Mouse (Mus musculus) midbrain, embryonic 12.5 days (tissue): Measurements from ENCODE around the gene Fra10ac1. TPM values are rescaled to one million over a fixed set of nuclear protein-coding genes. Genes with fewer than 3 reads are reported as not detected.

Experiments
- ATAC-seq: fragments of 200-750 bp; cut with Nextera tagmentation; 2 replicates; pipeline ENCODE4 v1.8.0; 2017; ENCODE audit warnings: low read depth, moderate TSS enrichment, moderate library complexity; ENCODE audit not compliant: low FRiP score
- H3K27ac ChIP-seq: fragments of 300-500 bp; sonication (generic); replicated peaks from 2 replicates; pipeline ENCODE4 v1.5.1; 2016; ENCODE audit warnings: mild to moderate bottlenecking
- H3K27me3 ChIP-seq: fragments of 300-500 bp; sonication (generic); 2 replicates; pipeline ENCODE4 v1.6.1; 2016; ENCODE audit warnings: mild to moderate bottlenecking
- H3K36me3 ChIP-seq: fragments of 300-500 bp; sonication (generic); 2 replicates; pipeline ENCODE4 v1.6.1; 2016
- H3K4me1 ChIP-seq: fragments of 300-500 bp; sonication (generic); 2 replicates; pipeline ENCODE4 v1.6.1; 2016
- H3K4me2 ChIP-seq: fragments of 300-500 bp; sonication (generic); replicated peaks from 2 replicates; pipeline ENCODE4 v1.6.1; 2016; ENCODE audit warnings: mild to moderate bottlenecking, moderate library complexity
- H3K4me3 ChIP-seq: fragments of 300-500 bp; sonication (generic); 2 replicates; pipeline ENCODE4 v1.5.1; 2016; ENCODE audit warnings: mild to moderate bottlenecking
- H3K9ac ChIP-seq: fragments of 300-500 bp; sonication (generic); replicated peaks from 2 replicates; pipeline ENCODE4 v1.6.1; 2016; ENCODE audit warnings: mild to moderate bottlenecking, moderate library complexity
- H3K9me3 ChIP-seq: fragments of 300-500 bp; sonication (generic); 2 replicates; pipeline ENCODE4 v1.6.1; 2016; ENCODE audit warnings: mild to moderate bottlenecking
- WGBS: fragments of 180-500 bp; shearing (Covaris S2); methylation state at CpG from one replicate; pipeline ENCODE4 v1.1.7; 2016; 5-methylcytosine and 5-hydroxymethylcytosine counted together
- polyA plus RNA-seq: library from polyadenylated mRNA; unstranded; fragments of >200 nt; fragmentation: Nextera tagmentation; extraction: Ambion mirVana; gene quantifications from 2 replicates; pipeline ENCODE4 v1.2.1, GENCODE M21; 2016

Fra10ac1 gene
- polyA plus RNA-seq = 51.5 and 53.0 TPM in 2 replicates

DNA sequence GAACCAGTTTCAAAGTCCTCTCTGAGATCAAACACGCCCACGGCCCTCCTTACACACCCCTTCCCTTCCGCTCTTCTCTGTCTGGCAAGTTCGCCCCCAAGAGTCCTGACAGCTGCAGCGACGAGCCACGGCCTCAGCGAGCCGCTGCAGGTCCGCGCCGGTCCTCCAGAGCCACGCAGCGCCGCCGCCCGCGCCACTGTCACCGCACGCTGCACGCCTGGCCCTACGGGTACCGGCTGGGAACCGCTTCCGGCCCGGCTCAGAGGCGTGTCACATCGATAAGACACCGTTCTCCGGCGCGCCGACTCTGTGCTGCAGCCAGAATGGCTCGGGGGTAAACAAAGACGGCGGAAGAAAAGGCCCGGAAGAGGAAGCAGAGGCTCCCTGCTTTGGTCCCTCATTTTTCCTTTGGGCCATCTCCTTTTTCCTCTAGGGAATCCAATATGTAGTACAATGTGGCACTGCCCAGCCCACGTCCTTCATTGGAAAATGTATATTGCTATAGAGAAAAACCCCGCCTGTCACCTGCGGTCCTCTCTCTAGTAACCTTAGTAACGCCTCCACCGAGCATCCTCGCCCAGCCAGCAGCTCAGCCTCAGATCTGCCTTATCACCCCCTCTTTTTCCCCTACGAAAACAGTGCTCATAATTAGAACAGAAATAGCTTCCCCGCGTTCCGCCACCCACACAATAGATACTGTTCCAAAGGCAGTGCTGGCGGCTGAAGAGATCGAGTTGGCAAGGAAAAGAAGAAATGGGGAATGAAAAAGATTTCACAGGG is at the start of gene Fra10ac1:
Fra10ac1 (minus strand) TSS at position 252 of the 780 bp plus-strand sequence.
- H3K36me3 ChIP-seq = no peaks in the 10 kb centered on the region

DNA sequence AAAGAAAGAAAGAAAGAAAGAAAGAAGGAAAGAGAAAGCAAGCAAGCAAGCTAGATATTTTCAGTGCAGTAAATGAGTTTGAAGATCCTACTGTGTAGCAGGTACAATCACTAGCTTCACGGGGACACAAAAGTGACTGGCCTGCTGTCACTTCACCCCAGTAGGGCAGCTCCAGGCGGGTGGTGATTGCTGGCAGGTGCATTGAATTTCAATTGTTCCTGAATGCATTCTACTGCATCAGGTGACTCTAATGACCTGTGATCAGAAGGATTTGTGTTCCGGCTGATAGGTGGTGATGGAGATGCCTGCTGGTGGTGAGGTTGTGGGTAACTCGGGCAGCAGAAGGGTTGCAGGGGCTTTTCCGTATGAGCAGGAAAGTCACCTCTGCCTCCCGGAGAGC is 47.1 kb upstream of the Fra10ac1 start:
- H3K36me3 ChIP-seq = no peaks in the 10 kb centered on the region
- H3K4me3 ChIP-seq = no peak overlapping the region
- ATAC-seq = no peak
- no peaks in the 10 kb centered on the region for H3K4me1 ChIP-seq
- H3K9ac ChIP-seq = no peak overlapping the region
- no peak overlapping the region for H3K27ac ChIP-seq
- 48% methylated on average over 6 of the region's 6 CpGs for WGBS
- no peaks in the 10 kb centered on the region for H3K9me3 ChIP-seq
- no peaks in the 10 kb centered on the region for H3K27me3 ChIP-seq
- no peak overlapping the region for H3K4me2 ChIP-seq

More for the DNA sequence above, at the start of gene Fra10ac1:
- Histone ChIP-seq H3K27me3 (no peaks in the 10 kb centered on the region), H3K9me3 (no peaks in the 10 kb centered on the region), H3K27ac (peak within 1 kb of the TSS; percentile 93), H3K9ac (peak within 1 kb of the TSS; percentile 62), H3K4me2 (peak within 1 kb of the TSS; percentile 75), H3K4me1 (peaks cover 9% of the 10 kb centered on the region; the same call in 1 of the 2 replicates), H3K4me3 (peak within 1 kb of the TSS; percentile 54)
- ATAC-seq = peak; percentile 99
- WGBS = under 1% methylated on average over 49 of the region's 49 CpGs

DNA sequence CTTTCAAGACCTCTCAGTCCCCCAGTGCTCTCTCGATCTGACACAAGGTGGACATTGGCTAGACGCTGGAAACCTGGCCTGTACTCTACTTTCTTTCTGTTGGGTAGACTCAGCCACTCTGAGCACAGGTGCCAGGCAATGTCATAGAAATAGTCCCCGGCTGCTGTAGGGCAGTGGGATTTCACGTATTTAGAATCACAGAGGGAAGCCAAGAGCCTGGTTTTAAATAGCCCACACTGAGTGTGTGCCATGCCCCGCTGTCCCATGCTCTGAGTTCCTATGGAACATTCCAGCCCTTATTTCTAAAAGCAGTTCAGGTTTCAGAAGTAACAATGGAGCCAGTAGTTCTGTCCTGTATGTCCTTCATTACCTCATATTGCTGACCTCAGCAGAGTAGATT is 43.5 kb upstream of the Fra10ac1 start:
- Histone ChIP-seq H3K4me3 (no peak overlapping the region), H3K4me1 (peaks cover 16% of the 10 kb centered on the region), H3K27ac (no peak overlapping the region), H3K9me3 (no peaks in the 10 kb centered on the region), H3K36me3 (no peaks in the 10 kb centered on the region), H3K4me2 (no peak overlapping the region), H3K27me3 (peaks cover 10% of the 10 kb centered on the region; the same call in 1 of the 2 replicates), H3K9ac (no peak overlapping the region)
- ATAC-seq = no peak
- WGBS = 88% methylated on average over 5 of the region's 5 CpGs

DNA sequence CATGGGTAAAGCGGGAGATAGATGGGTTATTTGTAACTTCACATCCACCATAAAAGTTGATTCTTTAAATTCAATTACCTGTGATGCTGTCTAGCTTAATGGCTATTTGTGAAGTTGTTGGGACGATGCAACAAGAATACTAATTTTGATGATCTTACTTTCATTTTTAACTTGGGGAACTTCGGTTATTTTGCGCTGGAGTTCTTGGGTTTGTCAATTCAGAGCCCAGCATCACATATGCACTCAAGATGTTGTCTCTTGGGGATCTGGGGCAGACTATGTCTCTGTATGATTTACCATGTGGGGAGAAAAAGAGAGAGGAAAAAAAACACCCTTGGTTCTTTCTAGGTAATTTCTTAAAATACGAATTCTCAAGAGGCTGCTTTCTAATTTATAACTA is 41.8 kb upstream of the Fra10ac1 start:
- peak overlapping the region; percentile 48 for H3K4me2 ChIP-seq
- WGBS = 85% methylated on average over 5 of the region's 5 CpGs

DNA sequence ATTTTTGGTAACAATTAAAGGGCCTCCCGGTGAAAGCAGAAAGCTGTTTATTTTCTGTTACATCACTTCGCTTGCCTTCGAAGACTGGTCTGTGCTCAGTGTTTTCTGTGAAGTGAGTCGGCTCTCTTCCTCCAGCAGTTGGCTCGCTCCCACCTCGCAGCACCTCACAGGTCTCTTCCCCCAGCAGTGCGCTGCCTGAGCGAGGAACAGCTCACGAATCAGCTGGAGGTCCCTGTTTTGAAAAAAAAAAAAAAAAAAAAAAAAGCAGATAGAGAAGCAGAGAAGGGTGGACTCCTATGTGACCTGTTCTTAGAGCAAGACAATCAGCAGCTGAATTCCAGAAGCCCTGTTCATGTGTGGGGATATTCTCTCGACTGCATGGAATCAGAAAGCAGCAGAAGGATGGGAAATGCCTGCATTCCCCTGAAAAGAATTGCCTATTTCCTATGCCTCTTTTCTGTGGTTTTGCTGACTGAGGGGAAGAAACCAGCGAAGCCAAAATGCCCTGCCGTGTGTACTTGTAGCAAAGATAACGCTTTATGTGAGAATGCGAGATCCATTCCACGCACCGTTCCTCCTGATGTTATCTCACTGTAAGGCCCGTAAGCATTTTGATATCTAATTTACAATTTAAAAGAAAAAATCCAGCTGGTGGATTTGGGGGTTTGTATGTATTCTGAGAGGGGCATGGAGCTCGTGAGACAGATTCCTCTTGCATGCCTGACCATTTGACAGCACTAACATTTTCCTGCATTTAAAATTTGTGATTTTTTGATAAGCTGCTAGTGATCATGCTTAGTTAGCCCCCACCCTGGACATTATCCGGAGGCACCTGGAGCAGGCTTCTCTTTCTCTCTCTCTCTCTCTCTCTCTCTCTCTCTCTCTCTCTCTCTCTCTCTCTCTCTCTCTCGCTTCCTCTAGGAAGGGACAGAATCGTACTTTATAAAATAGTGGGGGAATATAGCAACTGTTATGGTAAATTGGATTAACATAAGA is 40.8 kb upstream of the Fra10ac1 start, which contains the start of gene Lgi1:
Lgi1 (plus strand) TSS at position 32 of the 996 bp plus-strand sequence.
- H3K4me2 ChIP-seq = peak within 1 kb of the TSS; percentile 48
- peak within 1 kb of the TSS; percentile 29 for H3K4me3 ChIP-seq
- peaks cover 23% of the 10 kb centered on the region for H3K4me1 ChIP-seq
- ATAC-seq = no peak
- H3K9ac ChIP-seq = peak within 1 kb of the TSS; percentile 31; the same call in 1 of the 2 replicates
- 17% methylated on average over 21 of the region's 21 CpGs for WGBS
- H3K9me3 ChIP-seq = no peaks in the 10 kb centered on the region
- peaks cover 10% of the 10 kb centered on the region; the same call in 1 of the 2 replicates for H3K27me3 ChIP-seq
- no peaks in the 10 kb centered on the region for H3K36me3 ChIP-seq
- peak within 1 kb of the TSS; percentile 42; the same call in 1 of the 2 replicates for H3K27ac ChIP-seq

More for the DNA sequence above, 41.8 kb upstream of the Fra10ac1 start:
- no peak overlapping the region for H3K27ac ChIP-seq
- H3K9me3 ChIP-seq = no peaks in the 10 kb centered on the region
- peaks cover 16% of the 10 kb centered on the region for H3K4me1 ChIP-seq
- H3K27me3 ChIP-seq = peaks cover 10% of the 10 kb centered on the region; the same call in 1 of the 2 replicates
- no peak overlapping the region for H3K9ac ChIP-seq
- H3K36me3 ChIP-seq = no peaks in the 10 kb centered on the region
- H3K4me3 ChIP-seq = no peak overlapping the region
- no peak for ATAC-seq

DNA sequence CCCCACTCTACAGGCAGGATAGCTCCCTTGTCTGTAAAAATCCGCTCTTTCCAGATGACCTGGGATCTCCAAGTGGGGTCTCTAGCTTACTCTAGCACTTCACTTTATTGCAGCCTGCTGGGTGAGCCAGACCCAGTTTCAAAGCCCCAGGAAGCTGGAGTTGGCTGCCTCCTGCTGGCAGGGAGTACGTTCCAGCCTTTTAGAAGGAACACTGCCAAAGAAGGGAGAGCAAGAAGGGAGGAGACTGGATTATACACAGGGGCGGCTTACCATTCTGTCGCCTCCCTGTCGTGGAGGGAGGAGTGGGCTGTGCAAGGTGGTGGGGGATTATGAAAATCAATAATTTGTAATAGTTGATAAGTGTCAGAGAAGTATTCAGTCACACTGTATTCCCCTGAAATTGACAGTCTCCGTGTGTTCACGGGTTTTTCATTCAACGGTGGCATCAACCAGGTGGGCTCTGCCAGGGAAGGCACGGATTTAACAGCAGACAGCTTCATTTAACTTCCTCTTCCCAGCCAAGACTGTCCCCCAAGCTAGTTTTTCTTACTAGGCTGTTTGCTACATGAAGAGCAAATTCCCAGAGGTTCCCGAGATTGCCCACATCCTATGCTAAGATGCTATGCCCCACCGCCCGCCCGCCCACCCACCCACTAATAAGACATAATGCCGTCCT is 40.0 kb upstream of the Fra10ac1 start:
- peaks cover 28% of the 10 kb centered on the region for H3K4me1 ChIP-seq
- 0 out of 2 replicates have a peak overlapping the region, but pooled peaks have one; percentile 42 for H3K27ac ChIP-seq
- peak overlapping the region; percentile 28; the same call in 1 of the 2 replicates for H3K9ac ChIP-seq
- peak; percentile 47; the same call in 1 of the 2 replicates for ATAC-seq
- H3K27me3 ChIP-seq = peaks cover 10% of the 10 kb centered on the region; the same call in 1 of the 2 replicates
- H3K36me3 ChIP-seq = no peaks in the 10 kb centered on the region
- H3K4me2 ChIP-seq = peak overlapping the region; percentile 48
- H3K4me3 ChIP-seq = peak overlapping the region; percentile 29
- 18% methylated on average over 14 of the region's 14 CpGs for WGBS
- H3K9me3 ChIP-seq = no peaks in the 10 kb centered on the region

DNA sequence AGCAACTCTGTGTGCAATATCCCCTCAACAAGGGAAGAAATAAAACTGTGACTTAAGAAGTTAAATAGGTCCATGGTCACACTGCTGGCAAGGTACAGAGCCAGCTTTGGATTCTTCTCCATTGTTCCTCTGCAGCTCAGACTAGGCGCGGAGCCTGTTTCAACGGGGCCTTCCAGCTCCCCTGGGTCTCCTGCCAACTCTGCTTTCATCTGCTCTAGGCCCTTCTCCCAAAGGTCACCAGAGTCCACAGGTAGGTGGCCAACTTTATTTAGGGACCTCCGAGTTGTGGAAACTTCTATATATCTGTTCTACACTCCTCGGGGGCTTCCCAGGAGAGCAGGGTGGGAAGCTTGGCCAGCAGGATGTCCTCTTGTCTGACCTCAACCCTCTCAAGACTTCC is 37.4 kb upstream of the Fra10ac1 start:
- Histone ChIP-seq H3K9ac (no peak overlapping the region), H3K9me3 (no peaks in the 10 kb centered on the region), H3K4me2 (no peak overlapping the region), H3K4me3 (no peak overlapping the region), H3K27ac (no peak overlapping the region), H3K27me3 (peaks cover 10% of the 10 kb centered on the region; the same call in 1 of the 2 replicates), H3K4me1 (peaks cover 28% of the 10 kb centered on the region), H3K36me3 (no peaks in the 10 kb centered on the region)
- WGBS = 84% methylated on average over 5 of the region's 5 CpGs
- ATAC-seq = no peak

DNA sequence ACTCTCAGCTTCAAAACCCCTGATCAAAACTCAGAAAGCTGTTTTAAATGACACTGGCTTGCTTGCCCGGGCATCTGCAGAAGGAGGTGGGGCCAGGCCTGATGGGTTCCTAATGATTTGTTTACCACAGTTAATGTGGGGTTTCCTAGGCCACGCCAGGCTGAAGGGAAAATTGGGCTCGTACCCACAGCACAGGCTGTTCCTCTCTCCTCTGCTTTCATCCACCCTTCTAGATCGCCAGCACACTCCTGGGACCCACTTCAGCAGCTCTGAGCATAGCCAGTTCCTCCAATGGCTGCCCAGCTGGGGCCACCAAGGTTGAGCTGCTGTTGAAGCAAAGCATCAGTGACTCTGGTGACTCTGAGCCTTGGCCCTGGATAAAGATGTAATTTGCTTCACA is 36.4 kb upstream of the Fra10ac1 start:
- H3K36me3 ChIP-seq = no peaks in the 10 kb centered on the region
- no peak overlapping the region for H3K27ac ChIP-seq
- peaks cover 10% of the 10 kb centered on the region; the same call in 1 of the 2 replicates for H3K27me3 ChIP-seq
- H3K9ac ChIP-seq = no peak overlapping the region
- H3K4me3 ChIP-seq = no peak overlapping the region
- H3K4me2 ChIP-seq = no peak overlapping the region
- H3K9me3 ChIP-seq = no peaks in the 10 kb centered on the region
- H3K4me1 ChIP-seq = peaks cover 26% of the 10 kb centered on the region
- 76% methylated on average over 4 of the region's 4 CpGs for WGBS
- ATAC-seq = no peak

DNA sequence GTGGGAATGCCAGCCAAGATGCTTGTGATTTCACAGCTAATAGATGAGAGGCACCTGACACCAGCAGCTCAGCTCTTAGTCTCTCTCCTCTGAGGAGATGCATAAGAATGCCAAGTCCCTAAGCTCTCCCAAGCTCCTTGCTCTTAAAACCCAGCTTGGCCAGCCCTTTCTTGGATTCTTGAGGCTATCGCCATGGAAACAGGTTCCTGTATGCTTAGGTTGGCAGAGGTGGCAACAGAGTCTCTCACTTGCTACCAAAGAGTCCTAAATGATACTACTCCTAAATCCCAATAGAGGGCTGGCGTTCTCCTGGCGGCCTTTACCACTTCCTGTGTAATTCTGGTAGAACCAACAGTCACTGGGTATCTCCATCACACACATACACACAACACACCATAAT is 35.5 kb upstream of the Fra10ac1 start:
- Histone ChIP-seq H3K27ac (no peak overlapping the region), H3K36me3 (no peaks in the 10 kb centered on the region), H3K4me1 (peaks cover 20% of the 10 kb centered on the region), H3K4me3 (no peak overlapping the region), H3K9ac (no peak overlapping the region), H3K27me3 (peaks cover 10% of the 10 kb centered on the region; the same call in 1 of the 2 replicates), H3K4me2 (no peak overlapping the region), H3K9me3 (no peaks in the 10 kb centered on the region)
- 77% methylated on average over 3 of the region's 3 CpGs for WGBS
- no peak for ATAC-seq

DNA sequence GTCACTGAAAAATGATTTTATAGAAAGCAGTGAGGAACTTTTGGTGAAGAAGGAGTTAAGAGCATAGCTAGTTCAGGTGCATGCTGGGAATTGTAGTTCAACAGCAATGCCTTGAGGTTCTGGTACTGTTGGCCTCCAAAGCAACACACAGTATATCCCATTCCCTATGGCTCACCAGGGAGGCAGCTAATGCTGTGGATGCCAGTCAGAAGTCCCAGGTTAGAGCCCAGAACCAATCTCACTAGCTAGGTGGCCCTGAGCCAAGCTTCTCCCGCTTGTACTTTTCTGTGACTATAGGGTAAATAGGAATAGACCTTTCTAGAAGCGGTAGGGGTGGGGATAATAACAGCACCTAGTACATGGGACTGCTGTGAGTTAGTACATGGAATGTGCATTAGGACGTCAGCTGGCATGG is 34.7 kb upstream of the Fra10ac1 start:
- H3K4me2 ChIP-seq = no peak overlapping the region
- no peaks in the 10 kb centered on the region for H3K9me3 ChIP-seq
- no peak overlapping the region for H3K9ac ChIP-seq
- peaks cover 3% of the 10 kb centered on the region; the same call in 1 of the 2 replicates for H3K27me3 ChIP-seq
- H3K4me3 ChIP-seq = no peak overlapping the region
- H3K36me3 ChIP-seq = no peaks in the 10 kb centered on the region
- no peak for ATAC-seq
- no peak overlapping the region for H3K27ac ChIP-seq
- 91% methylated on average over 3 of the region's 3 CpGs for WGBS
- H3K4me1 ChIP-seq = peaks cover 14% of the 10 kb centered on the region; the same call in 1 of the 2 replicates

DNA sequence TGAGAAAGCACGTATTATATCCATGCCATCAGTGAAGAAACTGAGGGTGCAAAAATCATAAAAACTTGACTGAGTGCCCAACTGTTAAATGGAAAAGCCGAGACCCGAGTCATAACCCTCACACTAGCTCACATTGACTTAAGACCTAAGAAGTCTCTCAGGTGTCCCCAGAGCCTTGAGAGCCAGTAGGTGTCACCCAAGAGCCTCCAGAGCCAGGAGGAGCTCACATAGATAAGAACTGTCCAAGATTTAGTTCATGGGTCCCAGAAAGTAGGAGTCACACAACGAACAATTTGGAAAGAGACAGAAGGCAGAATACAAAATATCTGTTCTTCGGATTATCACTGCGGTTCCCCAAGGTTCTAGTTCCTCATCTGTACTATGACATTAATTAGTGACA is 29.8 kb upstream of the Fra10ac1 start:
- H3K9ac ChIP-seq = no peak overlapping the region
- 61% methylated on average over 6 of the region's 6 CpGs for WGBS
- H3K4me3 ChIP-seq = no peak overlapping the region
- no peaks in the 10 kb centered on the region for H3K36me3 ChIP-seq
- ATAC-seq = no peak
- H3K27me3 ChIP-seq = no peaks in the 10 kb centered on the region
- no peaks in the 10 kb centered on the region for H3K9me3 ChIP-seq
- no peak overlapping the region for H3K27ac ChIP-seq
- H3K4me2 ChIP-seq = no peak overlapping the region
- 0 out of 2 replicates have a peak, but pooled peaks cover 2% of the 10 kb centered on the region for H3K4me1 ChIP-seq
